ENCODE assay signal across 24 mouse cellular contexts in genomic region chrX:164912186-164912585, GRCm38 (mm10).
DNase-seq lines count a peak whose midpoint lies in the region; ATAC-seq and TF ChIP-seq lines count a peak whose summit lies in the region.
"Had no signal": no experiment of that assay in that cellular context is flagged by ENCODE, and none has a peak within 500 bp of the region (broad histone marks: within the 10 kb centered on the region; RNA-seq: fewer than 3 reads in every experiment).

No protein-coding gene starts in this region.

- TF ChIP-seq CTCF in MEL (IDR thresholded peaks at IDR 0.05 in 2 of 3, conservative IDR thresholded peaks at IDR 0.05 in 1 of 3; ENCODE audit: control insufficient read depth in 1 of 3, insufficient read depth in 1 of 3, low read depth in 2 of 3, low read length in 3 of 3, poor library complexity in 1 of 3, severe bottlenecking in 1 of 3): no peak

- no peak for TF ChIP-seq RAD21 in MEL (IDR thresholded peaks at IDR 0.05; ENCODE audit: low read depth, low read length)

- TF ChIP-seq POLR2A in MEL (IDR thresholded peaks at IDR 0.05; ENCODE audit: control insufficient read depth in 1 of 2, insufficient read depth in 1 of 2, low read depth in 1 of 2, low read length in 2 of 2, poor library complexity in 1 of 2): no peak

- peaks cover 4 to 12% of the 10 kb centered on the region in 2 experiments; a peak in 3 of 4 replicates for H3K4me1 ChIP-seq in MEL (ENCODE audit: control insufficient read depth in 1 of 2, insufficient read depth in 2 of 2, low read length in 2 of 2)
- H3K4me1 ChIP-seq: embryonic facial prominence, embryonic 13.5 days; embryonic facial prominence, embryonic 15.5 days; forebrain, embryonic 13.5 days; forebrain, embryonic 15.5 days had no signal

- H3K27ac ChIP-seq in MEL (ENCODE audit: control insufficient read depth, low read depth, low read length): no peak overlapping the region
- H3K27ac ChIP-seq: embryonic facial prominence, embryonic 13.5 days; embryonic facial prominence, embryonic 15.5 days; forebrain, embryonic 13.5 days; forebrain, embryonic 15.5 days had no signal

- no peaks in the 10 kb centered on the region for H3K79me2 ChIP-seq in MEL (ENCODE audit: control insufficient read depth, insufficient read depth, low read length, poor library complexity)

- DNase-seq in MEL (ENCODE audit: low read depth, low spot score): peak; percentile 46
- peak; percentile 57 for DNase-seq in gonadal fat pad, adult 2 months (ENCODE audit: low read depth)
- DNase-seq in adrenal gland, adult 8-10 months: no peak
- no peak for DNase-seq in frontal cortex, postnatal 36 days (ENCODE audit: low spot score in 2 of 2)
- DNase-seq: adrenal gland, postnatal 10 days; adrenal gland, postnatal 25 days; B cell, adult 2 months; cerebellum, adult 11 months; cerebellum, adult 18-20 months; cerebellum, adult 8-10 months; cerebellum, adult 9-11 months; cerebellum, postnatal 14 days; cerebellum, postnatal 36 days; embryo, embryonic 11 days; forebrain, postnatal 0 days had no signal

- no peak overlapping the region for H3K9ac ChIP-seq in MEL (ENCODE audit: control insufficient read depth, low read depth, low read length, poor library complexity, severe bottlenecking)
- H3K9ac ChIP-seq: embryonic facial prominence, embryonic 13.5 days; embryonic facial prominence, embryonic 15.5 days; forebrain, embryonic 13.5 days; forebrain, embryonic 15.5 days; forebrain, postnatal 0 days had no signal

- TF ChIP-seq EP300 in MEL (IDR thresholded peaks at IDR 0.05; ENCODE audit: low read depth in 1 of 2, low read length in 2 of 2): peak in 1 of 2 experiments; percentile 33; a peak in 1 of 4 replicates

- H3K9me3 ChIP-seq in MEL (replicated peaks; ENCODE audit: insufficient read depth, low read length): no peaks in the 10 kb centered on the region
- H3K9me3 ChIP-seq: embryonic facial prominence, embryonic 13.5 days; embryonic facial prominence, embryonic 15.5 days; forebrain, embryonic 13.5 days; forebrain, embryonic 15.5 days; G1E had no signal

- H3K36me3 ChIP-seq in MEL (ENCODE audit: control insufficient read depth in 1 of 2, insufficient read depth in 2 of 2, low read length in 2 of 2): peaks cover 0 to 8% of the 10 kb centered on the region in 2 experiments; a peak in 2 of 4 replicates
- H3K36me3 ChIP-seq: embryonic facial prominence, embryonic 13.5 days; embryonic facial prominence, embryonic 15.5 days; forebrain, embryonic 15.5 days; G1E had no signal

- no peak overlapping the region for H3K4me3 ChIP-seq in MEL (ENCODE audit: control insufficient read depth in 1 of 2, insufficient read depth in 1 of 2, low read depth in 2 of 2, low read length in 2 of 2)
- H3K4me3 ChIP-seq: embryonic facial prominence, embryonic 13.5 days; embryonic facial prominence, embryonic 15.5 days; erythroblast, embryonic 14.5 days; forebrain, embryonic 13.5 days; forebrain, embryonic 15.5 days had no signal

- peak; percentile 80 for ATAC-seq in megakaryocyte, adult 5-6 weeks (ENCODE audit: poor library complexity, severe bottlenecking)
- ATAC-seq: CD4-positive, CD25-positive, alpha-beta regulatory T cell, adult 4 months; forebrain, embryonic 13.5 days; forebrain, embryonic 15.5 days; forebrain, postnatal 0 days had no signal

- no peaks in the 10 kb centered on the region for H3K27me3 ChIP-seq in MEL (ENCODE audit: control insufficient read depth in 1 of 2, insufficient read depth in 2 of 2, low read length in 2 of 2)
- H3K27me3 ChIP-seq: CH12.LX; embryonic facial prominence, embryonic 15.5 days; forebrain, embryonic 13.5 days; forebrain, embryonic 15.5 days had no signal

TF ChIP-seq in MEL, 35 proteins besides CTCF, POLR2A, EP300 and RAD21:
- TF ChIP-seq BHLHE40 (IDR thresholded peaks at IDR 0.05; ENCODE audit: borderline replicate concordance, low read depth, low read length): no peak
- TF ChIP-seq ELF1 (IDR thresholded peaks at IDR 0.05; ENCODE audit: low read depth, low read length): no peak
- no peak for TF ChIP-seq NELFE (IDR thresholded peaks at IDR 0.05; ENCODE audit: low read depth, low read length)
- peak; percentile 53 for TF ChIP-seq GATA1 (IDR thresholded peaks at IDR 0.05; ENCODE audit: low read depth, low read length)
- 0 out of 2 replicates have a peak, but pooled peaks have one; percentile 17 for TF ChIP-seq ETS1 (IDR thresholded peaks at IDR 0.05; ENCODE audit: low read depth, low read length)
TF ChIP-seq in MEL: peak in this region for 2.

Comparison
In these comparisons a context has a peak if more than half of its experiments do, and no peak if none do; other contexts are left out.
1. DNase-seq: peak in MEL (single experiment) and gonadal fat pad, adult 2 months (single experiment); none in adrenal gland, adult 8-10 months (single experiment) and frontal cortex, postnatal 36 days (0 of 2).